Mouse (Mus musculus): ENCODE data around the gene Rreb1. TPM values are rescaled to one million over a fixed set of nuclear protein-coding genes. Genes with fewer than 3 reads are reported as not detected.

Gene Rreb1
- total and polyA plus RNA-seq, 2 experiments from 2014 or later, result 8.7 to 21.2 TPM

DNA sequence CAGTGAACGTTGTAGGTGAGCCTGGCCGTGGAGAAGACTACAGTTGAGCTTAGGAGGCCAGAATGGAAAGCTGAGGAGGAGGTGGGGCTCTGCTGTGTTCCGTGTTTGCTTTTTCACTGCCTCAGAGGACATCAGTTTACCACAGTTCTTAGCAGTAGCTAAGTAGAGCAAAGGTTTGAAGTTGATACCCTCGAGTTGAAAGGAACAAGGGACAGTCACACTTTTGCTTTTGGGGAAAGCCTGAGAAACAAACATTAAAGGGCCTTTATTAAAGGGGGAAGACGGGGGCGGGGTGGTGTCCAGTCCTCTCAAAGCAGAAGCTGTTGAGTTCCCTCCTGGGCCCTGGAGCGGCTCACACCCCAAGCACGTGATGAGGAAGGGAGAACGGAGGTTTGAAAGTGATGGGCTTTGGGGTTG lies 1.1 kb downstream of the Rreb1 start:
- Histone ChIP-seq H3K9ac (replicated peaks; ENCODE audit: low read depth, low read length) (peak overlapping the region; percentile 61; the same call in 1 of the 2 replicates), H3K27ac (ENCODE audit: low read depth) (no peak overlapping the region; the same call in 1 of the 2 replicates)
- no peak for ATAC-seq (ENCODE audit: insufficient read depth, low read depth)

DNA sequence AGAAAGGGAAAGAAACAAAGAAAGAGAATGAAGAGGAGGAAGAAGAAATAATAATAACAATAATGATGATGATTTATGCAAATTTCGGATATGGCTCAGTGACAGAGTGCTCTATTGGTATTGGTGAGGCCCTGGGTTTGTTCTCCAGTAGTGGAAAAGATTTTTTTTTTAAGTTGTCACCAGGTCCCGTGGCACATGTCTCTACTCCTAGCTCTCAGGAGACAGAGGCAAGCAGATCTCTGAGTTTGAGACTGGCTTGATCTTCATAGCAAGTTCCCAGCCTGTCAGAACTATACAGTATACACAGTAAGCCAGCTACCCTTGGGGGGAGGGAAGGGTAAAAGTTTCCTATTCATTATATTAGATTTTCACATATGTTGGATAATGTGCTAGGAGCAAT lies 3.4 kb downstream of the Rreb1 start:
- H3K27ac ChIP-seq (ENCODE audit: low read depth), result no peak overlapping the region
- DNase-seq (ENCODE audit: low spot score) (no peak), ATAC-seq (ENCODE audit: insufficient read depth, low read depth) (no peak)
- no peaks in the 10 kb centered on the region for H3K27me3 ChIP-seq (ENCODE audit: control insufficient read depth, insufficient read depth, low read length)
- H3K9ac ChIP-seq (replicated peaks; ENCODE audit: low read depth, low read length), result no peak overlapping the region
- no peaks in the 10 kb centered on the region for H3K36me3 ChIP-seq (replicated peaks; ENCODE audit: control insufficient read depth, insufficient read depth, low read length)
- H3K4me1 ChIP-seq (ENCODE audit: control insufficient read depth, insufficient read depth), result peaks cover 17% of the 10 kb centered on the region
- 83% methylated on average over 2 of the region's 2 CpGs for WGBS
- H3K4me2 ChIP-seq (ENCODE audit: low read depth, low read length), result no peak overlapping the region
- no peaks in the 10 kb centered on the region for H3K9me3 ChIP-seq (replicated peaks; ENCODE audit: control insufficient read depth, low read length)
- H3K4me3 ChIP-seq (ENCODE audit: low read depth, low read length), result no peak overlapping the region
- no peak for TF ChIP-seq EP300 (IDR thresholded peaks at IDR 0.05; ENCODE audit: low read depth)
- TF ChIP-seq CTCF (IDR thresholded peaks at IDR 0.05; ENCODE audit: low read depth), result no peak

More for the DNA sequence above, 1.1 kb downstream of the Rreb1 start:
- Histone ChIP-seq H3K4me2 (ENCODE audit: low read depth, low read length) (peak overlapping the region; percentile 96), H3K4me3 (ENCODE audit: low read depth, low read length) (peak overlapping the region; percentile 61), H3K4me1 (ENCODE audit: control insufficient read depth, insufficient read depth) (peaks cover 12% of the 10 kb centered on the region), H3K36me3 (replicated peaks; ENCODE audit: control insufficient read depth, insufficient read depth, low read length) (no peaks in the 10 kb centered on the region), H3K27me3 (ENCODE audit: control insufficient read depth, insufficient read depth, low read length) (no peaks in the 10 kb centered on the region), H3K9me3 (replicated peaks; ENCODE audit: control insufficient read depth, low read length) (no peaks in the 10 kb centered on the region)
- TF ChIP-seq CTCF (IDR thresholded peaks at IDR 0.05; ENCODE audit: low read depth), result no peak
- TF ChIP-seq EP300 (IDR thresholded peaks at IDR 0.05; ENCODE audit: low read depth), result no peak
- no peak for DNase-seq (ENCODE audit: low spot score)
- 18% methylated on average over 9 of the region's 9 CpGs for WGBS

DNA sequence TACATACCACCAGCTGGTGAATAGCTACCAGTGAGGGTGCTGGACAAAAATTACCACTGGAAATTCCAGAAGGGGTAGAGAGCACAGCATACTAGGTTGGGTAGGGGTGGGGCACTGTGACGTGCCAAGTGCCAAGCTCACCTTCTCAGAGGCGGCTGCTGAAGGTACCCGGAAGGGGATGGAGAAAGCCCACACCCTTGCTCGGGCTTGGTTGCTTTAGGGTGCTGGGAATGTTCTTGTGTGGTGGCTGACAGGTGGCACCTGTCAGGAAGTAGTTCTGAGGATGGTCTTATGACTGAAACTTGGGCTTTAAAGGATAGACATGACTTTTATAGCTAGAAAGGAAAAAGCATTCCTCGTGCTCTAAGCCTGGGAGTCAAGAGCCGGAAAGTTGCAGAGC lies 3.9 kb downstream of the Rreb1 start:
- TF ChIP-seq CTCF (IDR thresholded peaks at IDR 0.05; ENCODE audit: low read depth), result no peak
- TF ChIP-seq EP300 (IDR thresholded peaks at IDR 0.05; ENCODE audit: low read depth), result no peak
- H3K4me3 ChIP-seq (ENCODE audit: low read depth, low read length), result no peak overlapping the region
- DNase-seq (ENCODE audit: low spot score) (no peak), ATAC-seq (ENCODE audit: insufficient read depth, low read depth) (no peak)
- no peaks in the 10 kb centered on the region for H3K36me3 ChIP-seq (replicated peaks; ENCODE audit: control insufficient read depth, insufficient read depth, low read length)
- 90% methylated on average over 6 of the region's 6 CpGs for WGBS
- H3K27ac ChIP-seq (ENCODE audit: low read depth), result no peak overlapping the region
- no peak overlapping the region for H3K4me2 ChIP-seq (ENCODE audit: low read depth, low read length)
- H3K9ac ChIP-seq (replicated peaks; ENCODE audit: low read depth, low read length), result no peak overlapping the region
- no peaks in the 10 kb centered on the region for H3K9me3 ChIP-seq (replicated peaks; ENCODE audit: control insufficient read depth, low read length)
- H3K4me1 ChIP-seq (ENCODE audit: control insufficient read depth, insufficient read depth), result peaks cover 17% of the 10 kb centered on the region
- no peaks in the 10 kb centered on the region for H3K27me3 ChIP-seq (ENCODE audit: control insufficient read depth, insufficient read depth, low read length)

DNA sequence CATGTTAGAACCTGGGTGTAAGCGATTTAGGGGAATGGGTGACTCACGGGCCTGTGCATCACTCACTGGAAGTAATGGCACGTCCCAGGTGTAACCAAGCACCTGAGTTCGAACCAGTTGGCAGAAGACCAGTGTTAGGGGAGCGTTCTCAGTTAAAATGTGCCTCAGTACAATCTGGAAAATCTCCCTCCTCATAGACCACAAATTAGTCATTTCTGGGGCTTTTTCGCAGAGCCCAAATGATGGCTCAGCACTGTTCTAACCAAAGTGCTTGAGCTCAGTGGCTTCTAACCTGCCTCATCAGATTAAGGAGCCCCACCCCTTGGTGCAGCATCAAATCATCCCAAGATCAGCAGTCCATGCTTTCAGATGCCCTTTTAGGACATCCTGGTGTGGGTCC lies 5.5 kb downstream of the Rreb1 start:
- DNase-seq (ENCODE audit: low spot score) (no peak), ATAC-seq (ENCODE audit: insufficient read depth, low read depth) (no peak)
- Histone ChIP-seq H3K27me3 (ENCODE audit: control insufficient read depth, insufficient read depth, low read length) (no peaks in the 10 kb centered on the region), H3K9me3 (replicated peaks; ENCODE audit: control insufficient read depth, low read length) (no peaks in the 10 kb centered on the region), H3K4me1 (ENCODE audit: control insufficient read depth, insufficient read depth) (peaks cover 10% of the 10 kb centered on the region), H3K9ac (replicated peaks; ENCODE audit: low read depth, low read length) (no peak overlapping the region), H3K36me3 (replicated peaks; ENCODE audit: control insufficient read depth, insufficient read depth, low read length) (no peaks in the 10 kb centered on the region), H3K4me3 (ENCODE audit: low read depth, low read length) (no peak overlapping the region), H3K4me2 (ENCODE audit: low read depth, low read length) (no peak overlapping the region), H3K27ac (ENCODE audit: low read depth) (no peak overlapping the region)
- TF ChIP-seq EP300 (IDR thresholded peaks at IDR 0.05; ENCODE audit: low read depth) (no peak), CTCF (IDR thresholded peaks at IDR 0.05; ENCODE audit: low read depth) (no peak)
- 90% methylated on average over 6 of the region's 6 CpGs for WGBS

DNA sequence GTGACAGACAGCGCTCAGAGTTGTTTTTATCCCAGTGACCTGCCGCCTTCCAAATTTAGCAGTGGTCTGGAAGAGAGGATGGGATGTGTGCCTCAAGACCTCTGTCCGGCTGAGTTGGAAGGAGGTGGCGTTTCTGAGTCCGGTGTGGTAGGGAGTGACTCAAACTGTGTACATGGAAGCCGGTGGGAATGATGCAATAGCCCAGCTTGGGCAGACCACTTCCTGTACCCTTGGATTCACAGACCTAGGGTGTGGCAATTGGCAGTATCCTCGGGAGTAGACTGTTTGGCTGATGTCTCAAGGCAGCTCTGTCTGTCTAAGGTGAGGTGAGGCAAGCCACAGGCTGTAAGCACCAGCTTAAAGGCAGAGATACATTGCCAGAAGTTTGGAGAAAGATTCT lies 6.0 kb downstream of the Rreb1 start:
- no peak for DNase-seq (ENCODE audit: low spot score)
- Histone ChIP-seq H3K4me1 (ENCODE audit: control insufficient read depth, insufficient read depth) (peaks cover 10% of the 10 kb centered on the region), H3K36me3 (replicated peaks; ENCODE audit: control insufficient read depth, insufficient read depth, low read length) (no peaks in the 10 kb centered on the region), H3K4me3 (ENCODE audit: low read depth, low read length) (no peak overlapping the region), H3K27ac (ENCODE audit: low read depth) (no peak overlapping the region), H3K27me3 (ENCODE audit: control insufficient read depth, insufficient read depth, low read length) (no peaks in the 10 kb centered on the region), H3K9ac (replicated peaks; ENCODE audit: low read depth, low read length) (0 out of 2 replicates have a peak overlapping the region, but pooled peaks have one; percentile 10), H3K4me2 (ENCODE audit: low read depth, low read length) (no peak overlapping the region), H3K9me3 (replicated peaks; ENCODE audit: control insufficient read depth, low read length) (no peaks in the 10 kb centered on the region)
- peak; percentile 36; the same call in 1 of the 2 replicates for ATAC-seq (ENCODE audit: insufficient read depth, low read depth)
- TF ChIP-seq CTCF (IDR thresholded peaks at IDR 0.05; ENCODE audit: low read depth), result no peak
- TF ChIP-seq EP300 (IDR thresholded peaks at IDR 0.05; ENCODE audit: low read depth), result no peak
- WGBS, result 33% methylated on average over 7 of the region's 7 CpGs

DNA sequence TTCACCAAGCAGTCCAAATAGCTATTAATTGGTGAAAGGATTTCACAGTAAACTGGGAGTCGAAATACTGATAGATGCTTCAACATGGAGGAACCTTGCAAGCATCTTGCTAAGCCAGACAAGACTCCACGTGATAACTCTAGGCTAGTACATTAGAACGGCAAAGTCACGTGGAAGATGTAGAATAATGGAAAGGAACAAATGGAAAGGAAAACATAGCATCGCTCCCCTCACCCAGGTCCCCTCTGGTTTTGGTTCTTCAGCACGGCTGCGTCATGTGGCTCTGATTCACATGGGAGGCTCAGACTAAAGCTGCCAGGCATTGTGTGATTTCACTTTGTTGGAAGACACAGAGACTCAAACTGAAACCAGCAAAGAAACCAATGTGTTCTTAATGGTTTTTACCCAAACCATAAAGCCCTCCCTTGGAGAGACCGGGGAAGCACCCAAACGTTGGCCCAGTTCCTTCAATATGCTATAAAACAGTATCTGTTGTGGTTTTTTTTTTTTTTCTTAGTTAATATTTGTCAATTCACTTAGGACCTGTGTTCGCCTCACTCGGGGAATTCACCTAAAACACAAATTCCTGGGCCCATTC lies 14.6 kb downstream of the Rreb1 start:
- Histone ChIP-seq H3K4me1 (ENCODE audit: control insufficient read depth, insufficient read depth) (no peaks in the 10 kb centered on the region), H3K4me2 (ENCODE audit: low read depth, low read length) (no peak overlapping the region), H3K4me3 (ENCODE audit: low read depth, low read length) (no peak overlapping the region), H3K27me3 (ENCODE audit: control insufficient read depth, insufficient read depth, low read length) (no peaks in the 10 kb centered on the region), H3K9ac (replicated peaks; ENCODE audit: low read depth, low read length) (no peak overlapping the region), H3K9me3 (replicated peaks; ENCODE audit: control insufficient read depth, low read length) (no peaks in the 10 kb centered on the region), H3K27ac (ENCODE audit: low read depth) (no peak overlapping the region), H3K36me3 (replicated peaks; ENCODE audit: control insufficient read depth, insufficient read depth, low read length) (no peaks in the 10 kb centered on the region)
- ATAC-seq (ENCODE audit: insufficient read depth, low read depth), result no peak
- DNase-seq (ENCODE audit: low spot score), result no peak
- 91% methylated on average over 11 of the region's 11 CpGs for WGBS
- TF ChIP-seq EP300 (IDR thresholded peaks at IDR 0.05; ENCODE audit: low read depth), result no peak
- no peak for TF ChIP-seq CTCF (IDR thresholded peaks at IDR 0.05; ENCODE audit: low read depth)

All from heart, postnatal 0 days (tissue).